Mouse (Mus musculus): ENCODE results near the gene Auh. TPM values are rescaled to one million over a fixed set of nuclear protein-coding genes. Genes with fewer than 3 reads are reported as not detected.

Gene Auh
- polyA plus RNA-seq, 1 experiment = 146 TPM

DNA sequence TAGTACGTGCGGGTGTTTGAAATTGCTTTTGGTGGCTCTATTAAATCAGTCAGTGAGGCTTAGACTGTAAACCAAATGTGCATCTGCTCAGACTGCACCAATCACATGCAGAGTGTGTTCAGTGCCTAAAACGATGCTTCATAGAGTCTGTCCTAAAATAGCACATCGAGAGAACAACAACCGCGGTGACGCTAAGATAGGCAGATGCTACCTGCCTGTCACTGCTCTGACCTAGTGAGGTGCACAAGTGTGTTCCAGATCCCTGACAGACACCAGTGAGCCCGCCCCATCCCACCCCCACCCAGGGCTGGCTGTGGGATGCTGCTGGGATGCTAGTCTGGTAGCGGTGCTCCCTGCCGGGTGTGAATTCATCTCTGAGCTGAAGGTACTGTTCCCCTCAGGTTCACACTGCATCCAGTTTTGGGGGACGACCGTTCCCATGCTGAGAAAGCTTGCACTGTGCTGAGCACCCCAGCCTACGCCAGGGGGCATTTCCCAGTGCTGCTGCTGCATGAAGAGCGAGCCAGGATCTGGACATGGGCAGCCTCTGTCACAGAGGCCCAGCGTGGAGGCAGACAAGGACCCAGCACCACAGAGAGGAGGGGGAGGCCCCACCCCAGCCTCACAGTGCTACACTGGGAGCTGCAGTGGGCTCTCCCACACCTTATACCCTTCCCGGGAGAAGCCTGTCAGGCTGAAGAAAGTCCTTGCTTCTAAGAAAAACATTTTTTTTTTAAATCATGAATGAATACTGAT is 70.2 kb downstream of the Auh start:
- peaks cover 21% of the 10 kb centered on the region for H3K4me1 ChIP-seq (ENCODE audit: control insufficient read depth, insufficient read depth, low read length)
- H3K4me3 ChIP-seq (replicated peaks; ENCODE audit: insufficient read depth, low read depth, low read length) = no peak overlapping the region
- peak; percentile 55 to 72 for DNase-seq
- TF ChIP-seq CTCF (IDR thresholded peaks at IDR 0.05; ENCODE audit: borderline replicate concordance, insufficient read depth, low read depth, low read length) = no peak
- TF ChIP-seq POLR2A (IDR thresholded peaks at IDR 0.05; ENCODE audit: borderline replicate concordance, insufficient read depth, low read length) = no peak
- WGBS = 24% methylated on average over 16 of the region's 16 CpGs
- H3K27ac ChIP-seq (ENCODE audit: insufficient read depth, low read length) = peak overlapping the region; percentile 29
- no peaks in the 10 kb centered on the region for H3K27me3 ChIP-seq (ENCODE audit: control insufficient read depth, insufficient read depth, low read length)

- WGBS = 78% methylated on average over 12 of the region's 12 CpGs
- no peak for DNase-seq
- TF ChIP-seq POLR2A (IDR thresholded peaks at IDR 0.05; ENCODE audit: borderline replicate concordance, insufficient read depth, low read length) = no peak
- TF ChIP-seq CTCF (IDR thresholded peaks at IDR 0.05; ENCODE audit: borderline replicate concordance, insufficient read depth, low read depth, low read length) = no peak
- no peak overlapping the region for H3K4me3 ChIP-seq (replicated peaks; ENCODE audit: insufficient read depth, low read depth, low read length)
- H3K4me1 ChIP-seq (ENCODE audit: control insufficient read depth, insufficient read depth, low read length) = peaks cover 21% of the 10 kb centered on the region
- no peaks in the 10 kb centered on the region for H3K27me3 ChIP-seq (ENCODE audit: control insufficient read depth, insufficient read depth, low read length)
- no peak overlapping the region for H3K27ac ChIP-seq (ENCODE audit: insufficient read depth, low read length)
These were observed 71.1 kb downstream of the Auh start for GRCm38 (mm10) chr13:52858373-52858772.

DNA sequence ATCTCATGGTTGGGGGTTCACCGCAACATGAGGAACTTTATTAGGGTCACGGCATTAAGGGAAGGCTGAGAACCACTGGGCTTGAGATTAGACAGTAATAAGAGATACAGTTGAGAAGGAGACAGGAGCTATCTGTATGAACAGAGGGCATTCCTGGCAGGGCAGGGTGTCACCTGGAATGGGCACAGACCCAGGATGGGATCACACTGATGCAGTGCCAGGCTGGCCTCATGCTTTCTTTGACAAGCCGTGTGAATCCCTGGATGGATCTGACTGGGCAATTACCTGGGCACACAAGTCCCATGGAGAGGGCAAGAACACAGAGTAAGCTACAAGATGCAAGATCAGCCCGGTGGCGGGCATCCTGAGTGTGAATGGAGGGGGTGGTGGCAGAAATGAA is 71.7 kb downstream of the Auh start:
- H3K27me3 ChIP-seq (ENCODE audit: control insufficient read depth, insufficient read depth, low read length) = no peaks in the 10 kb centered on the region
- H3K4me1 ChIP-seq (ENCODE audit: control insufficient read depth, insufficient read depth, low read length) = peaks cover 21% of the 10 kb centered on the region
- no peak overlapping the region for H3K4me3 ChIP-seq (replicated peaks; ENCODE audit: insufficient read depth, low read depth, low read length)
- peak; percentile 67 to 75 for DNase-seq
- TF ChIP-seq POLR2A (IDR thresholded peaks at IDR 0.05; ENCODE audit: borderline replicate concordance, insufficient read depth, low read length) = no peak
- TF ChIP-seq CTCF (IDR thresholded peaks at IDR 0.05; ENCODE audit: borderline replicate concordance, insufficient read depth, low read depth, low read length) = no peak
- 49% methylated on average over 5 of the region's 5 CpGs for WGBS
- no peak overlapping the region for H3K27ac ChIP-seq (ENCODE audit: insufficient read depth, low read length)

- Histone ChIP-seq H3K4me1 (ENCODE audit: control insufficient read depth, insufficient read depth, low read length) (peaks cover 27% of the 10 kb centered on the region), H3K27me3 (ENCODE audit: control insufficient read depth, insufficient read depth, low read length) (no peaks in the 10 kb centered on the region), H3K27ac (ENCODE audit: insufficient read depth, low read length) (no peak overlapping the region), H3K4me3 (replicated peaks; ENCODE audit: insufficient read depth, low read depth, low read length) (no peak overlapping the region)
- DNase-seq = no peak
- TF ChIP-seq CTCF (IDR thresholded peaks at IDR 0.05; ENCODE audit: borderline replicate concordance, insufficient read depth, low read depth, low read length) (no peak), POLR2A (IDR thresholded peaks at IDR 0.05; ENCODE audit: borderline replicate concordance, insufficient read depth, low read length) (no peak)
- 93% methylated on average over 1 of the region's 1 CpGs for WGBS
These were observed 75.9 kb downstream of the Auh start for GRCm38 (mm10) chr13:52853536-52853935.

DNA sequence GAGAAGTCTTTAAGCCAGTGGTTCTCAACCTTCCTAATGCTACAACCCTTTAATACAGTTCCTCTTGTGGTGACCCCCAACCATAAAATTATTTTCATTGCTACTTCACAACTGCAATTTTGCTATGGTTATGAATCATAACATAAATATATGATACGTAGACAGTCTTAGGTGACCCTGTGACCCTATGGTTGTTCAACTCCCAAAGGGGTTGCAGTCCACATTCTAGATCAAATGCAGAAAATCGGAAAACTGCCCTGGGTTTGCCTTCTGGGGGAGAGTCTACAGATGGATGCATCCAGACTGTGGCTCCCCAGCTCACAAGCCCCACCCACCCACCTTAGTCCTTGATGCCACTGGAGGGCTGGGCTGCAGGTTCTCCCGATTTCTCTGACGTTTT is 77.6 kb downstream of the Auh start:
- DNase-seq = no peak

DNA sequence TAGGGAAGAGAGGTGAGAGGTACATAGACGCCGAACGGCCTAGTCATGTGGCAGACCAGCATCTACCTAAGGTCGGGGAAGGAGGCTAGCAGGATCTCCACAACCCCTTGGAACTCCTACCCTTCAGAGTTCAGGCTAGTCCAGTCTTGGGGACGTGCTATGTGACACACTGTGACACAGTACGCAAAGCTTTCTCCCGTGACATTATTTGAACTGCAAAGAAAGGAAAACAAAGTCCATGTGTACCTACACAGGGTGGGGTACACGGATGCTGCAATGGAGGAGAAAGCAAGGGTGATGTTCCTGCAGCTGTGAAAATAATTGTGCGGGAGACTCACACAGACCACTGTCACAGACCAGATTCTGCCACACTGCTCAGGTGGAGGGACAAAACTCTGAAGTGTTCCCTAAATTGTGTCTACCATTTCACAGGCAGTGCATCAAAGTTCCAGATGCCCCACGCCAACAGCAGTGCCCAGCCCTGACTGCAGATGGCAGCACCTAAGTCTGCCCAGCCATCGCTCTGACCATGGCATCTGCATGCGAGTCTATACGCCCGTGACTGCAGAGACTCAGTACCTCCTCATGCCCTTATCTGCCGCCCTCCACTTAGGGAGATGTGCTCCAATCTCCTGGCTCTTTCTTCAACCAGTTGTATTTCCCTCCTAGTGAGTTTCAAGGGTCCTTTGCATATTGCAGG is 79.3 kb downstream of the Auh start:
- peaks cover 23% of the 10 kb centered on the region for H3K4me1 ChIP-seq (ENCODE audit: control insufficient read depth, insufficient read depth, low read length)
- H3K4me3 ChIP-seq (replicated peaks; ENCODE audit: insufficient read depth, low read depth, low read length) = no peak overlapping the region
- WGBS = 83% methylated on average over 15 of the region's 15 CpGs
- no peaks in the 10 kb centered on the region for H3K27me3 ChIP-seq (ENCODE audit: control insufficient read depth, insufficient read depth, low read length)
- no peak for DNase-seq
- TF ChIP-seq POLR2A (IDR thresholded peaks at IDR 0.05; ENCODE audit: borderline replicate concordance, insufficient read depth, low read length) (no peak), CTCF (IDR thresholded peaks at IDR 0.05; ENCODE audit: borderline replicate concordance, insufficient read depth, low read depth, low read length) (peak; percentile 42; the same call in 1 of the 2 replicates)
- H3K27ac ChIP-seq (ENCODE audit: insufficient read depth, low read length) = 0 out of 2 replicates have a peak overlapping the region, but pooled peaks have one; percentile 10

More for the DNA sequence above, 77.6 kb downstream of the Auh start:
- whole genome bisulfite sequencing = 85% methylated on average over 4 of the region's 4 CpGs
- H3K4me3 ChIP-seq (replicated peaks; ENCODE audit: insufficient read depth, low read depth, low read length) = no peak overlapping the region
- no peak overlapping the region for H3K27ac ChIP-seq (ENCODE audit: insufficient read depth, low read length)
- peaks cover 19% of the 10 kb centered on the region for H3K4me1 ChIP-seq (ENCODE audit: control insufficient read depth, insufficient read depth, low read length)
- TF ChIP-seq POLR2A (IDR thresholded peaks at IDR 0.05; ENCODE audit: borderline replicate concordance, insufficient read depth, low read length) (no peak), CTCF (IDR thresholded peaks at IDR 0.05; ENCODE audit: borderline replicate concordance, insufficient read depth, low read depth, low read length) (no peak)
- no peaks in the 10 kb centered on the region for H3K27me3 ChIP-seq (ENCODE audit: control insufficient read depth, insufficient read depth, low read length)

- peak; percentile 70 to 80 for DNase-seq
- H3K27ac ChIP-seq (ENCODE audit: insufficient read depth, low read length) = no peak overlapping the region
- no peaks in the 10 kb centered on the region for H3K27me3 ChIP-seq (ENCODE audit: control insufficient read depth, insufficient read depth, low read length)
- no peak overlapping the region for H3K4me3 ChIP-seq (replicated peaks; ENCODE audit: insufficient read depth, low read depth, low read length)
- H3K4me1 ChIP-seq (ENCODE audit: control insufficient read depth, insufficient read depth, low read length) = peaks cover 27% of the 10 kb centered on the region
- TF ChIP-seq CTCF (IDR thresholded peaks at IDR 0.05; ENCODE audit: borderline replicate concordance, insufficient read depth, low read depth, low read length) (no peak), POLR2A (IDR thresholded peaks at IDR 0.05; ENCODE audit: borderline replicate concordance, insufficient read depth, low read length) (no peak)
- WGBS = 16% methylated on average over 9 of the region's 9 CpGs
These were observed 80.1 kb downstream of the Auh start for GRCm38 (mm10) chr13:52849394-52849801.

Data from cerebellum, adult 2 months (tissue).